Mouse (Mus musculus) cerebellum, adult 11-12 months (tissue): ENCODE measurements around the gene Klhl6.
"Not testable (repeated sequence)": the region's sequence is repeated elsewhere in the genome, so short reads cannot be mapped to it uniquely, and the experiment has no call there.

Experiments used
- DNase-seq: peaks from one replicate; pipeline ENCODE4 v3.0.0; 2022

Klhl6 gene

DNA sequence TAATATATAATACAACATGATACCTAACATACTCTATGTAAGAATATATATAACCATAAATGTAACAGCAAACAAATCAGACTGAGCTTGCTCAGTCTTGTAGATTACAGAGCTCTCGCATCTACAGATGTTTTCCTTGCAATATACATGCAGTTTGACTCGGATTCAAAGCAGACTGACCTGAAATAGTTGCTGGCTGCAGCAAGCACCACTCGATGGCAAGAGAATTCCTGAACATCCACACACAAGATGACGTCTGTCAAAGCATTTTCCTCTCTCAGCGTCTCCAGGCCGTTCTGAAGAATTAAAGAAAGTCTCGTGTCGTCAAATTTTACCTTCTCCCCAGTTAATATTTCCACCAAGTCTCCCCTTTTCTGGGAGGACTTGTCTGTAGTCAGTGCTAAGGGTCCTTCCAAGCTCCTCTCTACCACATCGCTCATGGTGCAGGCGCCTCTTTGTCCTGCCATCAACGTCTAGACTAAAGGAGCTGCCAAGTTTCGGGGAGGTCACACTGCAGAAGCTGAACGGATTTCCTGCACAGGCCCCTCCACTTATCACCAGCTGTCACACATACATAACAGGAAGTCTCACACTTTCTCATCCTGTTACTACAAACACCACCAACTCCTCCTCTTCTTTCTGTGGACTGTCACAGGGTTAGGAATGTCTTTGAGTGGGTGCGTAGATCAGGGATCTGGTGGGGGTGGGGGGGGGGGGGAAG lies at the start of gene Klhl6:
Klhl6 (minus strand) TSS at position 501 of the 721 bp plus-strand sequence.
- no peak for DNase-seq

- not testable (repeated sequence) for DNase-seq
These were observed 44.4 kb upstream of the Klhl6 start for GRCm38 (mm10) chr16:20027241-20027640.

- no peak for DNase-seq
These were observed 40.0 kb upstream of the Klhl6 start for GRCm38 (mm10) chr16:20022821-20023220.

GRCm38 (mm10) chr16:20021848-20022247 lies 39.0 kb upstream of the Klhl6 start:
- no peak for DNase-seq

GRCm38 (mm10) chr16:20012647-20013046 lies 29.8 kb upstream of the Klhl6 start:
- DNase-seq: no peak

DNA sequence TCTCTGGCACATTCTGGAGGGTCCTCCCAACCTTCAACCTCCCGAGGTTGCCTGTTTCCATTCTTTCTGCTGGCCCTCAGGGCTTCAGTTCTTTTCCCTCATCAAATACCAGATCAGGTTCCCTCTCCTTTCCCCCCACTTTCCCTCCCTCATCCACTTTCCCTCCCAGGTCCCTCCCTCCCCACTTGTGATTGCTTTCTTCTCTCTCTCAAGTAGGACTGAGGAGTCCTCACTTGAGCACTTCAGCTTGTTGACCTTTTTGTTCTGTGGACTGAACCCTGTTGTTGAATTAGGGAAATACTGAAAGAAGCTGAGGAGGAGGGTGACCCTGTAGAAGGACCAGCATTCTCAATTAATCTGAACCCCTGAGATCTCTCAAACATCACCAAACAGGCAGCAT lies 23.2 kb upstream of the Klhl6 start:
- no peak for DNase-seq

- DNase-seq: not testable (repeated sequence)
These were observed 17.4 kb upstream of the Klhl6 start for GRCm38 (mm10) chr16:20000286-20000685.

DNA sequence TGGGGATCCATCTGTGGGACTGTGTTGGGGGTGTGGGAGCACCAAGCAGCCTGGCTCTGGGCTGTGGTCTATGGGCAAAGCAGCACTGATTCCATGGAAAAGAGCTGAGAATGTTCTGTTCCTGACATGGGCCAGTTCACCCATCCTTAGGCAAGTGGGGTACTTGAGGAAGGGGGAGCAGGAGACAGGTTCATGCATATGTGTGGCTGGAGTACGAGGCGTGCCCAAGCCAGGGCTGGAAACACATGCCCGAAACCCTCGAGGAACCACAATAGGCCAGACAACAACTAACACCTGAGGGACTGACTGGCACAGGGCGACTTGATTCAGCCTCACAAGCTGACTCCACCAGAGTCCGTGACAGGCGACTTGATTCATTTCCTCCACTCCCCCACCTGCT lies 14.8 kb upstream of the Klhl6 start:
- DNase-seq: no peak

DNA sequence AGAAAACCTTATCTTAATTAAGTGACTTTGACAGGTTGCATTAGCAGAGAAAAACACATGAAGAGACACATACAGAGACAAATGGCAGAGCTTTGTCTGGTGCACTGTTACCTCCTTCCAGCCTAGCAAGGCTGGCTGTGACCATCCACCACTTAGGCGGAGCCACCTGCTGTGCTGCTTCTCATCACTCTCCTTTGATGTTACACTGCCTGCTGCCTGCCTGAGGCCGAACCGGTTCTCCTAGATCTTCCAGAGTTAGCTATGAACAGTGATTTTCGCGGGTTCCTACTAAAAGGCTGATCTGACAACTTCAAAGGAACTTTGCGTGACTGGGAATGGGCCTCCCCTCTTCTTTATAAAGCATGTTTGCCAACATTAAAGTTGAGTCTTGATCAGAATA lies 14.1 kb upstream of the Klhl6 start:
- DNase-seq: not testable (repeated sequence)

DNA sequence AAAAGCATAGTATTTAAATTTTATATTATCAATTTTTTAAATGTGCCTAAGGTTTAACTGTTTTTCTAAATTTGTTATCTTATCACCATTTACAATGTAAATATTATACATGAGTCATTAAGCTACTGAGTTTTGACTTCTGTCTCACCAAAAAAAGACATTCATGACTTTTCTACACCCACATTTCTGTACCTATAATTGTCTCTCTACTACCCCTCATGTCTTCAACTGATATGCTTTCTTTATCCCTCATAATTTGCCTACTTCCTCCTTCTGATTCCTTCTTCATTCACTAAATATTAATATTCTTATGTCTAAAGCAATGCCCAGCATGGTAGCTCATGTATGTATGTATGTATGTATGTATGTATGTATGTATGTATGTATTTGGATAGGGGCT lies 13.0 kb upstream of the Klhl6 start:
- DNase-seq: no peak

DNA sequence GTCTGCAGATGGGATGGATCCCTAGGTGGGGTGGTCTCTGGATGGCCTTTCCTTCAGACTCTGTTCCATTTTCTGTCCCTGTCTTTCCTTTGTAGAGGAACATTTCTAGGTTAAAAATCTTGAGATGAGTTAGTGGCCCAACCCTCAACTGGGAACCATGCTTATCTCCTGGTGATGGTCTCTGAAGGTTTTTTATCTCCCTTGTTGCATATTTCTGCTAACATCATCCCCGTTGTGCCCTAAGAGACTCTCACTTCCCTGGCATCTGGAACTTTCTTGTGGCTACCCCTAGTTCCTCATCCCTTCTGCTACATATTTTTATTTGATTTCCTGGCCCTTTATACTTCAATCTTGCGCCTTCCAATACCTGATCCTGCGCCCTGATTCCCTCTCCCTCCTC lies 10.4 kb upstream of the Klhl6 start:
- no peak for DNase-seq

DNA sequence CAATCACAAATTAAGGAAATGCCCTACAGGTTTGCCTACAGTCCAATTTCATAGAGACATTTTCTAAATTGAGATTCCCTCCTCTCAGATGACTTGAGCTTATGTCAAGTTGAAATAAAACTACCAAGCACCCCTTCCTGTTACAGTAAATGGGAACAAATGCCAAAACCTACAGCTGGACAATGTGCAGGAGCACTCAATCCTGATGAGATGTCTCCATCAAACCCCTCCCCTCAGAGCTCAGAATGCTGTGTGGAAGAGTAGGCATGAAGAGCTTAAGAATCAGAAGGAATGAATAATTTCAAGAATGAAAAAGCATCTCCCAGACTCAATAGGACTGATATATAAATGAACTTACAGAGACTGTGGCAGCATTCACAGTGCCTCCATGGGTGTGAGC lies 7.7 kb upstream of the Klhl6 start:
- DNase-seq: no peak

GRCm38 (mm10) chr16:19987589-19987988 lies 4.8 kb upstream of the Klhl6 start:
- DNase-seq: no peak

DNA sequence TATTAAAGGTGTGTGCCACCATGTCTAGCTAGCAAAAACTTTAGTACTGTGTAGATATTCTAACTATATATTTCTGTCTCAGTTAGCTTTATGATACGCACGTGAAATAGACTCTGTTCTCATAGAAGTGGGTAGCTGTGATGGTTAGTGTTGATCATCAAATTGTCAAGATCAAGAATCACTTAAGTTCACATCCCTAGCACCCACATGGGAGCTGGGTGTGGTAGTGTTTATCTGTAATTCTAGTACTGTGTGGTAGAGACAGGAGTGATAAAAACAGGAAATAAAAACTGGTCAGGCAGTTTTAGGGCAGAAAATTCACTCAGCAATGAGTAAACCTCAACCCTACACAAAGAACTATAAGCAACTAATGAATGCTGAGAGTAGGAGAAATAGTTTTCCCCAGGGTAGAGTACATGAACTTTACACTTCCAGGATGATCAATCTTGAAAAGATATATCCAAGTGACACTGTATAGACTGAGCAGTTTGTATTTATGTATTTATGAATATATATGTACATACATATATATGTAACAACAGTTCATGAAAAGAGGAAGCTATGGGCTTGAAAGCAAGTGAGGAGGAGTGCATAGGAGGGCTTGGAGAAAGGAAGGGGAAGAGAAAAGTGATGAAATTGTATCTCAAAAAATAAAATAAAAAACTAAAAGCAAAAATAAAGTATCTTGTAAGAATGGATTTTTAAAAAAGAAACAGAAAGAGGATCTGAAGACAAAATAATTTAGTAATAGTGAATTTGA lies 2.2 kb upstream of the Klhl6 start:
- no peak for DNase-seq

DNA sequence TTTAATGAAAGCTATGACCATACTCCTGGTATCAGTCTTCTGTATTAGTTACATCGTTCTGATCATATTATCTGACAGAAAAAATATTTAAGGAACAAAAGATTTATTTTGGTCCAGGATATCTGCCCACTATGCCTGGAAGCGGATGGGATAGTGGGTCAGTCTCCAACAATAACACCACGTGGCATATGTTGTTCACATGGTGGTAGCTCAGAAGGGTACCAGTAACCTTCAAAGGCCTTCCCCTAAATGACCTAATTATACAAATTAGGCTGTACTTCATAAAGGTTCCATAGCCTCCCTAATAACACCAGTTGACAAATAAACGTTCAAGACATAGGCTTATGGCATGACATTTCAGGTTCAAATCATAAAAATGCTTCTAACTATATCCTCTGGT lies 722 bp upstream of the Klhl6 start:
- DNase-seq: no peak

GRCm38 (mm10) chr16:19981684-19982083 lies 1.2 kb downstream of the Klhl6 start:
- DNase-seq: no peak

- DNase-seq: no peak
These were observed 1.8 kb downstream of the Klhl6 start for GRCm38 (mm10) chr16:19981006-19981405.

GRCm38 (mm10) chr16:19979755-19980154 lies 3.1 kb downstream of the Klhl6 start:
- no peak for DNase-seq

DNA sequence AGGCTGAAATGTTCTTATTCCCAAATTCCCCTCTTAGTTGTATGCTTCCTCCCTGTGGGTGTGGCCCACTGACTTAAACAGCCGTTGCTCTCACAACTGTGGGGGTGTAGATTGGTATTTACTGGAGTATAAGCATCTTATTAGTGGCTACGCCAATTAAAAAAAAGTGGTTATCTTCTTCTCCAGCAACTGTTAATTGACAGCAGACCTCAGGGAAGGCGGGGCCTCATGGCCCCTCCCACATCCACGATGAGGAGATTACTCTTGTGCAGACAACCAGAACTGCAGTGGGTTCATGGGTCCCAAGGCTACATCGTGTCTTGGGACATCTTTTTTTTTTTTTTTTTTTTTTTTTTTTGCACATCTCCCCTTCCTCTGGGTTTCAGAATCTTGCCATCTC lies 5.6 kb downstream of the Klhl6 start:
- no peak for DNase-seq

- no peak for DNase-seq
These were observed 6.0 kb downstream of the Klhl6 start for GRCm38 (mm10) chr16:19976825-19977224.

DNA sequence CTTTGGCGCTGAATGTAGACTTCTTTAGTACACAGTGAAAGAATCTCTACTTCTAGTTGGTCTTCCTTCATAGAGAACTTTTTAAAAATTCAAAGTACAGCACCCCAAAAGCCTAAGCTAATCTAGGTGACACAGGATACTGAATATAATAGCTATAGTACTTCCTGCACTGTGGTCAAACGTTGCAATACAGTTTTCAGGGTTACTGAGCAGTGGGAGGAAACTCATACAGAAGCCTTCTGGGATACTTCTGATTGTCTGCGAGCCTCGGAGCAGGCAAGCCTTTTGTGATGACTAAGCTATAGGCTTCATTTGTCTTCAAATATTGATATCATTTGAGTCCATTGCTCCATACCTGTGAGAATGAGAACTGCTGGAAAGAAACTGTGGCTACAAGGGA lies 7.4 kb downstream of the Klhl6 start:
- no peak for DNase-seq

DNA sequence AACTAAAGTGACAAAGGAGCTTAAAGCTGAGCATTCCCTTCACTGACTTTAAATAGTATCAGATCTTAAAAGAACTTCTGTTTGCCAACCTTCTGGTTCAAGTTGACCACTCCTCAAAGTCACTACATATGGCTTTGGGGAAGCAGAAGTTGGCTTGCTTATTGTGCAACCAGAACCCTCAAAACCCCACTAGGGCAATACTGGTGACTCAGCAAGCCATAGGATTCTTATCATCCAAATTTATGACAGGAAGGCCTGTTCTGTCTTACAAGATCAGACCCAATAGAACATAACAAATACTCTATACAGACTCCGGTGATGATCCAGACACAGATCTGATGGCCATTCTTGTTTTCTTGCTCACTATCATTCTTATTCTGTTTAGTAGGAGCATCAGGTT lies 9.4 kb downstream of the Klhl6 start:
- no peak for DNase-seq

DNA sequence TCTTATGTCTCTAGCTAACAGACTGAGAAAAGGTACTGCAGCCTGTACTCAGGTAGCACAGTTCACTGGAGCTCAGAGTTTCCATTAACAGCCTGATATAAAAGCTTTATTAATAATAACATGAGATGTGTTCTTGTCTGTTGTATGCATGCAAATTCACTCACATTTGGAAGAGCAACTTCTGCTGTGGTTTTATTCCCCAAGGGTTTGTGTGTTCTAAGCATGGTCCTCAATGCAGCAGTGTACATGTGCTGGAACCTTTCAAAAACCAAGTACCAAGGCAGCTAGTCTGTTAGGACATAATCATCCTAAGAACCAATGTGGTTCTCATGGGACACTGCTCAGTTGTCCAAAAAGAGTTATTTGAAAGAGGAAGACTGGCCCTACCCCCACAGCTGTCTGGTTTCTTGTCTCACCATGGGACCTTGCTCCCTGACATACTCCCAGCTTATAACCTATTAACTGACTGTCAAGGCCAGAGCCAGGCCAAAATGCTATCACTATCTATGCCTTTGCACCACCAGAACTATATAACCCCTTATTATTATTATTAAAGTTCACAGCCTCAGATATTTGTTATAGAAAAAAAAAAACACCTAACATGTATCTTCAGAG lies 10.0 kb downstream of the Klhl6 start:
- no peak for DNase-seq

DNA sequence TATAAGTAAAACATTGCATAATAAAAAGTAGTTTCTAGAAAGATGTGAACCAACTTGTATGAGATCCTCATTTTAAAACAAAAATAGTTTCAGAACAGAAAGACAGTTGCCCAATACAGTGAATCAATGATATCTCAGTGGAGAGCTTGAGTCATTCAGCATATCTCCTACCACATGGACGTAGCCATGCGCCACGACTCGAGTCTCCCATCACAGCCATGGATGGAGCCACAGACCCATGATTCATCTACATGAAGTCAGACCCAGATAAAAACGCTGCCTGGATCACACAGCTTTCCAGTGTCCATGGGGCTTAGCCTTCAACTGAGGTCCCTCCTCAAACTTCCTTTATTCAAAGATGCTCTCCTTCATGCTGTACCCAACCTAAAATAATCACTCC lies 13.3 kb downstream of the Klhl6 start:
- no peak for DNase-seq
